Mouse (Mus musculus) layer of hippocampus, adult 2 months (tissue): ENCODE measurements at regions not wholly inside any gene's neighbourhood (a gene's known extent, or its start where the extent isn't known, plus 50 kb on each side); places are given as distances from the start of the nearest gene placed in this dataset.

Source experiments
- DNase-seq, 2 experiments: peaks; one replicate each; pipeline ENCODE4 v3.0.0; 2022; ENCODE audit warnings: low spot score in 2 of 2
- H3K27ac ChIP-seq: fragments of 200-600 bp; 2 replicates; pipeline ENCODE4 v1.8.1; 2022
- H3K4me3 ChIP-seq: fragments of 200-600 bp; 2 replicates; pipeline ENCODE4 v1.8.1; 2022; ENCODE audit warnings: mild to moderate bottlenecking
- CTCF ChIP-seq: fragments of 200-600 bp; conservative IDR thresholded peaks from 2 replicates; pipeline ENCODE4 v1.8.1; 2022; ENCODE audit warnings: antibody characterized with exemption, mild to moderate bottlenecking, moderate library complexity

DNA sequence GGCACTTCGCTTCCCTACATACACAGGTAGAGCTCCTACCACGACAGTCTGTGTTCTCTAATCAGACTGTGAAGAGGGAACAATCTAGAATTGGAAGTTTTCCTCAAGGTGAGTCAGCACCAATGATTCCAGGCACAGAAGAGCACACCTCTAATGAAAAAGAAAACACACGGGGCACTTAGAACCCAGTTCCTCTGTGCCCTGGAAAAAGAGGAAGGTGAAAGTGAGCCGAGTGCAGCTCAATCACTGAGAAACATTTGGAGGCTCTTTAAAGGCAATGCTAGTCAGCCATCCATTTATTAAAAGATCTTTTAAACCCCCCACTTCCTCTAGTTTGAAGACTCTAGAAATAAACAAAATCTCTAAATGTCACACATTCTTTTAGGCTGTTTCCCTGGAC is 108.4 kb upstream of the Adgrl2 start:
- DNase-seq, result no peak
- H3K27ac ChIP-seq, result no peak overlapping the region
- H3K4me3 ChIP-seq, result no peak overlapping the region
- no peak for TF ChIP-seq CTCF

DNA sequence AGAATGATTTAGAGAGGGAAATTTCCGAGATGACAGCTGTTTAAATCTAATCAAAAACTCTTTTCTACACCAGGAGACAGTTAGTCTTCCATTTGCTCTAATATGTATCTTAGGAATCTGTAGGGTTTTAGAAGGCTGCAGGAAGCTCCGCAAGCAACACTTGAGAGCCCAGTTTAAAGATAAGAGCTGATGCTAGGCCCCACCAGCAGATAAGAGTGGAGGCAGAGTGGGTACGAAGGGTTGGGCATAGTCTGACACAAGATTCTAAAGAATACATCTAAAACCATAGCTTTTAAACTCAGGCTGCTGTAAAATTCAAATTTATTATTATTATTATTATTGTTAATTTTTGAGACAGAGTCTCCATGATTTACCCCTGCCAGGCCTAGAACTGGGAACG is 106.7 kb upstream of the Adgrl2 start:
- H3K27ac ChIP-seq, result no peak overlapping the region

DNA sequence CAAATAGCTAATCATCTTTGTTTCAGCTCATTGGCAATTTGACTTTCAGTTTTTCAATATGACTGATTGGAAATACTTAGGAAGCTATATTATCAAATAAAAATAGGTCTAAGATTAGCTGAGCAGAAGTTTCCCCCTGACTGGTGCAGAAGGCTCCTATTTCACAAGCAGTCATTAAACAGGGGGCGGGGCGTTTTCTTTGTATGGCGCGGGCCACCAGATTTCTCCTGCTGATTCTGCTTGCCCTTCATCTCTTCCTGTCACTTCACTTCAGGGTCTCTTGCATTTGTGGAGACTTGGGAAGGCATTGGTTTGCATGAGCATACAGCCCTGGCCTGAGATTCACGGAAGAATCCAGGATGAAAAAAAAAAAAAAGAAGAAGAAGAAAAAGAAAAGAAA is 102.3 kb upstream of the Adgrl2 start:
- no peak for DNase-seq
- H3K27ac ChIP-seq, result no peak overlapping the region
- no peak overlapping the region for H3K4me3 ChIP-seq
- no peak for TF ChIP-seq CTCF

More for the DNA sequence above, 106.7 kb upstream of the Adgrl2 start:
- no peak for DNase-seq
- H3K4me3 ChIP-seq, result no peak overlapping the region
- TF ChIP-seq CTCF, result no peak

DNA sequence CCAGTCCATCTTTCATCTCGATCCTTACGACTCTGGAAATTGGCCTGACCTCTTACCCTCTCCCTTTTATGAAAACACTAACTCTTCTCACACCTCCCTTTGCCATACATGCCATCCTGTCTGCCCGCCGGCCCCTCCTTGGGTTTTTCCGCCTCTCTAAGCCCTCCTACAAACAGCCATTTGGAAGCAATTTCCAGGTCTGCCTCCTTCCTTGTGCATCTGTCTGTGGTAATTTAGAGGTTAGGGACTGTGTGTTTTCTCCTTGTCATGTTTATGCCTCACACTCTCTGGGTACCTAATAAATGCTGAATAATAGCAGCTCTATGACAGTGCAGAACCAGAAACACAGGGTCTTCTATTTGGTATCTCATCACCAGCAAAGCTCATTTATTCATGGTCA is 99.7 kb upstream of the Adgrl2 start:
- TF ChIP-seq CTCF, result no peak
- DNase-seq, result no peak

DNA sequence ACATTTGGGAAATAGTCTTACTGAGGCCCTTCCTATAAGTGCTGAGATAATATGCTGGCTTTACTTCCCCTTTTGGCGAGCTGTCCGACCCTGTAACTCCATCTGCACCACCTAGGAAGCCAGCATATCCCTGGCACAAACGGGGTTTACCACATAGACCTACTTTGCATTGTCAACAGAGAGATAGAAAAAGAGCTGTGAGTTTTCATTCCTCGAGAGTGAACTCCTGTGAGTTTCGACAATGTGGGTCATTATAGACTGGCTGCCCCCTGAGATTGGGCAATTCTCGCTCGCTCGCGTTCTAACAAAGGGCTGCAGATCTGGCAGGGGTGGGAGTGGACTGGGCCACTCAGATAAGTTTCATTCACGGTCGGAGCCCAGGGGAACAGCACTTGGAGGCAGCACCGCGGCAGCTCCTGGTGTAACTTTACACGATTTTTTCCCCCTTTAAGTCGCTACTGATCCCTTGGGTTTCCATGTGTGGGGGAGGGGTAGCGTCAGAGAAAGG is 98.3 kb upstream of the Adgrl2 start:
- peak overlapping the region; percentile 17; the same call in 1 of the 2 replicates for H3K4me3 ChIP-seq

More for the DNA sequence above, 99.7 kb upstream of the Adgrl2 start:
- Histone ChIP-seq H3K27ac (no peak overlapping the region), H3K4me3 (no peak overlapping the region)

DNA sequence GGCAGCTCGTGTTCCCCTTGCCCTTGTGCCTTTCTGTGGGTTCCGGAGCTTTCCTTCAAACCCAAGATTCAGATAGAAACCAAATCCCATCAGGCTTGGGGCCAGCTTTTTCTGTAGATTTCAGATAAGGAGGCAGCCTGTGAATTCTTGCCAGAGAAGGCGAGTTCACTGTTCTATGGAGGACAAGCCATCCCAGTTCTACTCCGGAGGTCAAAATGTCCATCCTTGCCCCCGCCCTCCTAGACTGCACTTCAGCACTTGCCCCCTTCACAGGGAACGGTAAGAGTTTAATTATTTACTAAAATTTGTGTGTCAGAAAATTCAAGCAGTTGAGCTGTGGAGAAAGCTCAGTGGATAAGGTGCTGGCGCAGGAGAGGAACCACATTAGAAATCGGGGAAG is 97.1 kb upstream of the Adgrl2 start:
- DNase-seq, result no peak
- no peak for TF ChIP-seq CTCF
- no peak overlapping the region for H3K27ac ChIP-seq
- no peak overlapping the region for H3K4me3 ChIP-seq

More for the DNA sequence above, 98.3 kb upstream of the Adgrl2 start:
- no peak overlapping the region for H3K27ac ChIP-seq
- DNase-seq, result no peak
- TF ChIP-seq CTCF, result no peak

DNA sequence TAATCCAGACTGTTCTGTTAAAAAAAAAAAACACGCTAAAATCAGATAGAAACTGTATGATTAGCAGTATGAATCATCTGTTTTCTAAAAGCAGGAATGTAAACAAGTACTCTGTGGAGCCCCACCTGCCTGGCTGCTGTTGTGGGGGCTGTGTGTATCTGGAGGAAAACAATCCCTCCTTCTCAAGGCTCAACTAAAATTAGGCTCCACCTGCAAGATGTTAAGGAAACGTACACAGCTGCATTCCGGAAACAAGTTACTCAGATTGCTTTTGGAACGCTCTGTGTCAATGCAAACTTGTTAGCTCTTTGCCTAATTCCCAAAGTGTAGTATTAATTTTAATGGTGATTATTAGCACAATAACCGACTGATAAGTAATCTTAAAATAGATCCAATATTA is 96.3 kb upstream of the Adgrl2 start:
- DNase-seq, result no peak
- no peak overlapping the region for H3K27ac ChIP-seq
- TF ChIP-seq CTCF, result no peak
- H3K4me3 ChIP-seq, result no peak overlapping the region

DNA sequence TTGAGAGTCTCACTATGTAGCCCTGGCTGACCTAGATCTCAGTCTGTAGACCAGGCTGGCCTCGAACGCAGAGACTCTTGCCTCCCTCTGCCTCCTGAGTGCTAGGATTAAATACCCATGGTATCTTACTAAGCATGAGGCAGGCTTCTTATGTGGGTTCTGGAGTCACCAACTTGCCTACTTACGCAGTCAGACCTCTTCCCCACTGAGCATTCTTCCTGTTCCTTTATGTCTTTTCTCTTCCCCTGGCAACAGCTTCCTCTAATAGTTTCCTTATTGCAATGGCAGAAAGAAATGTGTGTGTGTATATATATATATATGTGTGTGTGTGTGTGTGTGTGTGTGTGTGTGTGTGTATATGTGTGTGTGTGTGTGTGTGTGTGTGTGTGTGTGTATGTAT is 95.7 kb upstream of the Adgrl2 start:
- TF ChIP-seq CTCF, result no peak
- H3K4me3 ChIP-seq, result no peak overlapping the region
- no peak for DNase-seq
- H3K27ac ChIP-seq, result no peak overlapping the region

DNA sequence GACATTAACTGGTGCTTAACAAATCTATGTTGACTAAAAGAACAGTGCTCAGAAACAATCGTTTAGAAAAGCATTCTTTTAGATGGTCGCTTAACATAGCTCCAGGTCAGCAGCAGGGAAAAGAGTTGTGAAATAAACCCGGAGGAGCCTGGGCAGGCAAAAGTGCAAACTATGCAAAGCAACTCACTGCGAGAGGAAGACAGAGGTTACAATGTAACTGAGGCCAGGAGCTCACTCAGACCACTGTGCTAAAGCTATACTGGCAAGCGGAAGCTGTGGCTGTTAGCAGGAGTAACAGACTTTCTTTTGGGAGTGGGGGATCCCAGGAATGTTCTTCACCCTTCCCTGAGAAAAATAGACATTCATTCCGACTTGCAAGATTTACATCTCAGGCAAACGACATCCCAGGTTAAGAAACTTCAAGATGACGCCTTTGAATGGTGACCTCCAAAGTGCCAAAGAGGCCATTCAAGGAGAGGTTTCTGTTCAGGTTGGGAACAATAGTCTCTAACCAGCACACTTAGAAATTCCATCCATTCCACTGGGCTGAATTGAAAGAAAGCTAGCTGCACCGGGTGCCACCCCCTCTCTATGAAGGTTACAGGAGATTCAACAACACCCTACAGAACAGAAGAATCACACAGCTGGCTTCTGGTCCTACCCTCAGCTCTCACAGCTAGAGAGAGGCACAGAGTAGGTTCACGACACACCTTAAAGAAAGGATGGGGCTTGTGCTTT is 94.7 kb upstream of the Adgrl2 start:
- TF ChIP-seq CTCF, result no peak
- no peak for DNase-seq
- no peak overlapping the region for H3K4me3 ChIP-seq
- H3K27ac ChIP-seq, result no peak overlapping the region

DNA sequence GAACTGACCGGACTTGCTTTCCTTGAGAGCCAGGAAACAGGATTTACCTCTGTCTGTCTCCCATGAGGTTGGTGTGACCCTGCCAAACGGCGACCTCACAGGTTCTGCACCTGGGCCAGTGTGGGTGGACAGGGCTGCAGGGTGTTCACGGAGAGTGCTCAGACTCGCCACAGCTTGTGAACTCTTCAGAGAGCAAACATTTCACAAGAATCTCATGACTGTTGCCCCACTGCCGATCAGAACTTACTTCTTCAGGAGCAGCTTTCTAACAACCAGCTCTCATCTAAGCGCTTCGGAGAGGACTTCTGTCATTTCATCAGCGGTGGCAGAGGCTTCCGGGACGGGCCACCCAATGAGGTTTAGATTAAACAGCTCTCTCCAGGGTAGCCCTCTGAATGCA is 93.0 kb upstream of the Adgrl2 start:
- DNase-seq, result no peak
- TF ChIP-seq CTCF, result no peak
- H3K27ac ChIP-seq, result no peak overlapping the region
- H3K4me3 ChIP-seq, result no peak overlapping the region

DNA sequence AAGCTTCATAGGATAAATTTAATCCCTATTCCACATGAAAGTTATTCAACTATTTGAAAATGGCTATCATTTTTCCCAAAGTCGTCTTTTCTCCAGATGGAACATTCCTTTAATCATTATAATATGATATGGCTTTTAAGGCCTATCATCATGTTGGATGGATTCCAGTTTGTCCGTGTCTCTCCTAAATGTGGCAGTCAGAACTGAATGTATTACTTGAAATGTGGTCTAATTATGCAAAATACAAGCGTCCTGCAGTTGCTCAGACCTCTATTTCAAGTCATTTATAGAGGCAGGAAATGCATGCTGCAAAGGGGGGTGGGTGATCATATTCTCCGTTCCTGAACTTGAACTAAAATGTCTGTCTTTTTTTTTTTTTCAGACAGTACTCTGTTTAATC is 88.5 kb upstream of the Adgrl2 start:
- Histone ChIP-seq H3K4me3 (no peak overlapping the region), H3K27ac (no peak overlapping the region)
- no peak for TF ChIP-seq CTCF
- DNase-seq, result no peak

DNA sequence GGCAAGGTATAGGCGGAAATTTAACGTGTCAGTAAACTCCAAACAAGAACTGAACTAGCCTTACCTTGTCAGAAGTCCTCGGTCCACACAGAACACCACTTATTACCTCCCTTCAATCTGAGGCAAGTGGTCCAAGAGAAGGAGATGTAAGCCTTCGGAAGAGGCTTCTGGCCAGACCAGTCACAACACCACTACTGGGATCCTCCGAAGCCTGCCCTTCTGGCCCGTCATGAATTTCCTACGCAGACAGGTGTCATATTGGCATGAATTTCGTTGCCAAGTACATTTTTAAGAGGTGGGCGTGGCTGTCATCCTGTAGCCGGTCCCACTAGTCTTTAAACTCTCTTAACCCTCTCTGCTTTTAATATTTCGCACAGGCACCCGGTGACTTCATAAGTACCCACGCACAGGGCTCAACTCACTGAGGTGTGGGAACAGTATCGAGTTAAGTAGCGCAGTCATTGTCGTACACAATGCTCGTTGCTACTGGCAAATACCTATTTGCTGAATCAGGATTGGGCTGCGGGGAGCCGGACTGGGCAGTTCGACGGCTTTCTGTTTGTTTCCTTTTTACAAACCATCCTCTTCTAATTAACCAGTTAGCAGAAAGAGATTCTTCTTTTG is 86.7 kb upstream of the Adgrl2 start:
- no peak overlapping the region for H3K27ac ChIP-seq
- no peak for DNase-seq
- no peak for TF ChIP-seq CTCF
- H3K4me3 ChIP-seq, result no peak overlapping the region; the same call in 1 of the 2 replicates

DNA sequence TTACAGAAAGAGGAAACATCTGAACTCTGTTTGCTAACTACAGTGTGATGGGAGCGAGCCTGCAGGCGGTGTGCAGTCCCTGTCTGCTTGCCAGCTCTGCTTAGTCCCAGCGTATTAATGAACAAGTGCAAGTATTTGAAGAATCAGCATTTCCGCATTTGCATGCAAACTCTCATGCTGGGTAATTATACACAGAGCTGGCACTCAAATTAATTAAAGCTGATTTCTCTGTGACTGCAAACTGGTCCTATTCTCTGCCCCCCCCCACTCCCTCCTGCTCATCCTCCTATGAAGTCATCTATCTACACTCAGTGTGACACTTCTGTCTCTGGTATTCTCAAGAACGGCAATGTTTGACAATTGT is 85.1 kb upstream of the Adgrl2 start:
- H3K4me3 ChIP-seq, result peak overlapping the region; percentile 2; the same call in 1 of the 2 replicates
- DNase-seq, result peak in 1 of 2 experiments; percentile 26
- H3K27ac ChIP-seq, result no peak overlapping the region
- TF ChIP-seq CTCF, result no peak

DNA sequence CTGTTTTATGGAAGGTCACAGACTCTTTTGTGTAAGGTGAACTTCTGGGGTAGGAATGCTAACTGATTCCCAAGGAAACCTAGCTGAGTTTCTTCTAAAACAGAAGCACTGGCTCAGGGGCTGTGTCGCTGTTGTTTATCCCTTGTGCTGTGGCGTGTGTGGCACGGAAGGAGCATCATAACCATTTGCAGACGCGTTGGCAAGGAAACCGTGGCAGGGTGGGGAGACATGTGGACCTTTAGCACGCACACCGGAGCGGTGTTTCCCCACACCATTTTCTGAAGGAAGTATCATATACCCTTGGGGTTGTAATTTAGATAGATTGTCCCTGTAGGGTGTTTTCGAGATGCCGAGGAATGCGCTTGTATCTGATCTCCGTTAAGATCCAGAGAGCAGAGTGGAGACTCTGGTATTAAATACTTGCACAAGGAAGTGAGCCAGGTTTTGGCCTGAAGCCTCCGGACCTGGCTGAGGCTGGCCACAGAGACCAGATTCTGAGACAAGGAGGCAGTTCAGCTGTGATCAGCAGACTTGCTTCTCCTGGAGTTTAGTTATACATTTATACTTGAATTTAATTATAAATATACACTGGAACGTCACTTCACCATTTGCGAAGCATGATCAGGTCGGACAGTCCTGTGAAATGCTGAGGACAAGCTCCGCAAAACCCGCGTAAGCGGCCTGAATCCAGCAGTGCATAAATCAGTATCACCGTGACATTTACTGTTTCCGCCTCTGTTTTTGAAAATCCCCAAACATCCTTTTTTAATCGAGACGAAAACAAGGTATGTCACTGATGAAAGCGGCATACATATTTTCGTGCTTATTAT is 84.5 kb upstream of the Adgrl2 start:
- DNase-seq, result no peak
- peak overlapping the region; percentile 2; the same call in 1 of the 2 replicates for H3K4me3 ChIP-seq
- no peak for TF ChIP-seq CTCF
- no peak overlapping the region for H3K27ac ChIP-seq
